Mouse (Mus musculus) c-Kit-positive CD71-positive TER-119-positive erythroid progenitor cells, embryonic 14.5 days (primary cell): ENCODE results near the gene Neurog3.

Source experiments
- DNase-seq: peaks from one replicate; pipeline ENCODE4 v3.0.0-alpha.2; 2013; ENCODE audit warnings: low spot score

The Neurog3 gene

GRCm38 (mm10) chr10:62137150-62137549 is 4.3 kb downstream of the Neurog3 start:
- no peak for DNase-seq

GRCm38 (mm10) chr10:62138040-62138439 is 5.2 kb downstream of the Neurog3 start:
- no peak for DNase-seq

GRCm38 (mm10) chr10:62143820-62144219 is 10.9 kb downstream of the Neurog3 start, which contains the start of gene Fam241b:
Fam241b (minus strand) TSS chr10:62143920.
- no peak for DNase-seq

- no peak for DNase-seq
Measured at GRCm38 (mm10) chr10:62145957-62146356, 13.1 kb downstream of the Neurog3 start.

GRCm38 (mm10) chr10:62147466-62148248 is 14.8 kb downstream of the Neurog3 start:
- DNase-seq: no peak

- no peak for DNase-seq
Measured at GRCm38 (mm10) chr10:62149929-62150328, 17.0 kb downstream of the Neurog3 start.

- no peak for DNase-seq
Measured at GRCm38 (mm10) chr10:62162410-62162809, 29.5 kb downstream of the Neurog3 start.

GRCm38 (mm10) chr10:62172841-62173553 is 40.1 kb downstream of the Neurog3 start:
- DNase-seq: no peak

GRCm38 (mm10) chr10:62173941-62174448 is 41.1 kb downstream of the Neurog3 start:
- no peak for DNase-seq

- no peak for DNase-seq
Measured at GRCm38 (mm10) chr10:62174533-62175313, 41.8 kb downstream of the Neurog3 start.

GRCm38 (mm10) chr10:62179944-62180343 is 47.1 kb downstream of the Neurog3 start:
- DNase-seq: no peak

GRCm38 (mm10) chr10:62181701-62182100 is 48.8 kb downstream of the Neurog3 start:
- DNase-seq: no peak

GRCm38 (mm10) chr10:62182471-62183014 is 49.7 kb downstream of the Neurog3 start:
- no peak for DNase-seq

GRCm38 (mm10) chr10:62183053-62183452 is 50.2 kb downstream of the Neurog3 start:
- DNase-seq: peak; percentile 96
